Mouse (Mus musculus): ENCODE data around the gene Gm49352.
"Not testable (repeated sequence)": the region's sequence is repeated elsewhere in the genome, so short reads cannot be mapped to it uniquely, and the experiment has no call there.

Gene Gm49352

DNA sequence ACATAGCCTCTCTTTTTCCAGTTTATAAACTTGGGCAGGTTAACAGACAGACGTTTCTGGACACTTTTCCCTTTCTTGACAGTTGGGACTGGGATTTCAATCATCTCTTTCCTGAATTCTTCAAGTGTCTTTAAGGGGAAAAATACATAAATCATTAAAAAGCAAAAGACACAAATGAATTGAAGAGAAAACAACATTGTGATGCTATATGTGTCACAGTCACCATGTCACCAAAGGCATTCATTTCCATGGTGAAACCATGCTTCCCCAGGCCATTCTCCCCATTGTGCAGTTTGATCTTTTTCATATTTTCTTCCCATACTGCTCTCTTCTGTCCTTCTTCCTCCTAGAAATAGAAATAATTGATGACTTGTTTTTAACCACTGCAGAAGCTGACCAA is at the start of gene Gm49352:
Gm49352 (minus strand) TSS at position 101 of the 400 bp plus-strand sequence.
- DNase-seq = not testable (repeated sequence)

GRCm38 (mm10) chr13:61570027-61570426 is 2.1 kb upstream of the Gm49352 start, which contains the start of gene Cts3:
Gene Cts3 (minus strand): TSS chr13:61570127.
- no peak for DNase-seq

DNA sequence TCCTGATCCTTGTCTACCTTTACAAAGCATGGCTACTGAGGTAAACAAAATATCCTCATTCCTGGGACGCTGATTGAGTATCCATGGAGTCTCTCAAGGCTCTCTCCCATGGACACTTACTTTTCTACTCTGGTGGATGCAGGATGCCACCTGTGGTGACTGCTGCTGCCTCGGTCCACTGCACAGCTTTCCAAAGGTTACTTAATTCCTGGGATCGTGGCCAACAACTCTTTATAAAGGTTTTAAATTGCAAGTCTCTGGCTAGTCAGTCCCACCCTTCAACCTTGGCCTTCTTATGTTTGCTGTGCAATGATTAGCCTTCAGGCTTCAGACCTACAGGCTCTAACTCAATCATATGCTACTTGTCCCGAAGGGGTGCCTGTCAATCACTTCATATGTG is 26.3 kb downstream of the Gm49352 start, which contains the start of gene Ctsm:
Ctsm (minus strand) TSS at position 209 of the 400 bp plus-strand sequence.
- no peak for DNase-seq
